Mouse (Mus musculus): Measurements from ENCODE around the gene Nfam1.
"Not testable (repeated sequence)": the region's sequence is repeated elsewhere in the genome, so short reads cannot be mapped to it uniquely, and the experiment has no call there.

Nfam1 gene

GRCm38 (mm10) chr15:83032981-83033541 lies at the start of gene Nfam1:
TSS of gene Nfam1 (minus strand) at chr15:83033306.
- in situ Hi-C loops (cut with MboI, MseI), result no loop called here

DNA sequence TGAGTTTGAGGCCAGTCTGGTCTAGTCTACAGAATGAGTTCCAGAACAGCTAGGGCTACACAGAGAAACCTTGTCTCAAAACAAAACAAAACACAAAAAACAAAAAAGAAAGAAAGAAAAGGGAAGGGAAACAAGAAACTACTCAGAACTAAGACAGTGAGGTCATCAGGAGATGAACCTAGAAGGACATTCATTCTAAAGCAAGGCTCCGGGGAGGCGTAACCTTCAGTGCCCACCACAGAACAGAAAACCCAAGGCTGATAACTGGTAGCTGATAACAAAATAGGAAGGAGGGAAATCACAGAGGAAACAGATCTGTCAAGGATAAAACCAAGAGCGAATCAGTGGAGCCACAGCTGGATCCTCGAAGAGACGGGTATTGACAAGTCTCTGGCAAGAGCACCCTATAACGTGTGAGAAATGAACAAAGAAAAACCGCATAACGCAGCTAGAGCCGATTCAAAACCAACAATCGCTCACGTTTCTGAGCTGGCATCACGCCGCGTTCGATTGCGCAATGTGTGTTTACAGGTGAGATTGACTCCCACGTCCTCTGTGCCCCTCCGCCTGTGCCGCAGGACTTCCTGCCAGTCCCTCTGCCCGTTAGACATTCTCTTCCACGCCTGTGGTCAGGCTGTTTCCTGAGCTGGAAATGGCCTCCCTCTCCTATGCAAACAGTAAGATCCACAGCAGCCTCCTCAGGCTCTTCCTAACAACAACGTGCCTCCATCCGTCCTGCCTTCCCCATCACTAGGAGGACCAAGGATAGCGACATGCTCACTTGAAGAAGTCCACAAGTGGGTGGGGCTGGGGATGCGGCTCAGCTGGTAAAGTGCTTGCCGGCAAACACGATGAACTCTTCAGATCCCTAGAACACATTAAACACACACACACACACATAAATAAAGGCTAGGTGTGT lies 42.8 kb upstream of the Nfam1 start:
- in situ Hi-C loops (cut with MboI, MseI), result loop anchor here in 1 of 2 experiments (10.0 kb wide), 1 partner anchor 811 kb away; no protein-coding TSS in a partner anchor

DNA sequence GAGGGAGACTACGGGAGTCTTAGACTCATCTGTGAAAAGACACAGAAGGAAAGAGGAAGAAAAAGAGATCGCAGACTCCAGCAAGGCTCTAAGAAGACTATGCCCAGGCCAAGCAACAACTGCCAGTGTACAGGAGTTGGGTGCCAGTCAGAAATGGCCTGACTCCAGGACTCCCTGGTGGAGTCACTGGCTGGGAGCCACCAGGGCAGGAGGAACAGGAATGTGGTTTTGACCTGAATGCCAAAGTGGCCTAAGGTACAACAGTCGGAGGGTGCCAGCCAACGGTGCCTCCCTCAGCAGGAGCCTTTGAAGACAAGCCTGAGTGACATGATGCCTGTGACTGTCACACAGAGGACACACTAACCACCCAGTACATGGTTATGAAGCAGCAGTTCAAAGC lies 41.1 kb upstream of the Nfam1 start:
- in situ Hi-C loops (cut with MboI, MseI), result loop anchor here in 1 of 2 experiments (5.0 to 10.0 kb wide), 2 partner anchors 262 to 809 kb away; no protein-coding TSS in a partner anchor

DNA sequence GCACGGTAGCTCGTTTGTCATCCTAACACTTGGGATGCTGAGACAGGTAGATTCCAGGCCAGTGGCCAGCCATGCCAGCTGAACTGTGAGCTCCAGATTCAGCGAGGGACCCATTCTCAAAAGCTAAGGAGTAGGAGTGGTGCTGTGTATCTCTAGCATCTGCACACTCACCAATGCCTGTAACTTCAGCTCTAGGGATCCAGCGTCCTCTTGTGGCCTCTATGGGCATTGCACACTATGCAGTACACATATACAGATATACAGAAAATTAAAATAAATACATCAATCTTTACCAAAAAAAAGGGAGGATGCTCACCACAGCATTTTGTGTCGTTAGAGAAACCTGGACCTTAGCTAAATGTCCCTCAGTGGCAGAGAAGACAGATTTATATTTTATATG lies 38.6 kb upstream of the Nfam1 start:
- in situ Hi-C loops (cut with MboI, MseI), result loop anchor here in 1 of 2 experiments (5.0 to 10.0 kb wide), 2 partner anchors 259 to 807 kb away; no protein-coding TSS in a partner anchor

DNA sequence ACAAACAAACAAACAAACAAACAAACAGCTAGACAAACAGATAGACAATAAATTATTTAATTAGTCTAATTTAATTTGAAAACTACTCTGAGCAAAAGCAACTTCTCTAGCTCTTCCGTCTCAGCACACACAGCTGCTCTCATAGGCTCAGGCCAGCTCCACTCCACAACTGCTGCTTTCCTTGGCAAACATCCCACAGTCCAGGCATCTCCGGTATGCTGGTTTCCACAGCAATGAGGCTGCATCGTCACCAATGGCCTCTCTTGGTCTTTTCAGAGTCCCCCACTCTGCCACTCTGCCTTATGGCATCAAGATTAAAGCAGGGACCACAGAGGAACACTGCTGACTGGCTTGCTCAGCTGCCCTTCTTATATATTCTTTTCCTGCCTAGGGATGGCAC lies 37.8 kb upstream of the Nfam1 start:
- in situ Hi-C loops (cut with MboI, MseI), result loop anchor here in 1 of 2 experiments (5.0 to 10.0 kb wide), 2 partner anchors 259 to 806 kb away; no protein-coding TSS in a partner anchor

- in situ Hi-C loops (cut with MboI, MseI), result no loop called here
Measured at GRCm38 (mm10) chr15:83068270-83068669, 35.2 kb upstream of the Nfam1 start.

DNA sequence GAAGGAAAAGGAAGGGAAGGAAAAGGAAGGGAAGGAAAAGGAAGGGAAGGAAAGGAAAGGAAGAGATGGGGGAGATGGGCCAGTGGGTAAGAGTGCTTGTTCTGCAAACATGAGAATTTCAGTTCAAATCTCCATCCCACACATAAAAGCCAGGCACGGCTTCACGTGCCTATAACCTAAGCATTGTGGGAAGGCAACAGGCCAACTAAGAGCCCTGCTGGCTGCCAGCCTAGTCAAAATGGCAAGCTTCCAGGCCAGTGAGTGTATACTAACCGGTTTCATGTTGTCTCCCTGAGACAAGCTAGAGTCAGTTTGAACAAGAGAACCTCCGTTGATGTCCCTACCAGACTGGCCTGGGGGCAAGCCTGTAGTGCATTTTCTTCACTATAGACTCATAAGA lies 32.4 kb upstream of the Nfam1 start:
- in situ Hi-C loops (cut with MboI, MseI), result no loop called here

GRCm38 (mm10) chr15:83062582-83062981 lies 29.5 kb upstream of the Nfam1 start:
- in situ Hi-C loops (cut with MboI, MseI), result not testable (repeated sequence)

DNA sequence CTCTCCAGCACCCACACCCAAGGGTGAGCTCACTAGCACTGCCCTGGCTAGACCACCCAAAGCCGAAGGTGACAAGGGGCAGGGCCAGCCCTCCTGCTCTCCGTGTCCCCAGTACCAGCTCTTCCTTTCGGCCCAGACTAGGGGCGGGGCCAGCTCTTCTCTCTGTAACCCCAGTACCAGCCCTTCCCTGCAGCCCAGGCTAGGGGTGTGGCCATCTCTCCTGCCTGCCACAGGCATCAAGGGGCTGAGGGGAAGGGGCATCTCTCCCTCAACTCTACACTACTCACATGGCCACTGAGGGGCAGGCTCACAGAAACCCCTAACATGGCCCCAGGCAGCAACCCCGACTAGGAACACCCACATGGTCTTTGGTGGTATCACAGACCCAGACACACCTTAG lies 28.6 kb upstream of the Nfam1 start:
- in situ Hi-C loops (cut with MboI, MseI), result no loop called here

- in situ Hi-C loops (cut with MboI, MseI), result no loop called here
Measured at GRCm38 (mm10) chr15:83059233-83059660, 26.1 kb upstream of the Nfam1 start.

DNA sequence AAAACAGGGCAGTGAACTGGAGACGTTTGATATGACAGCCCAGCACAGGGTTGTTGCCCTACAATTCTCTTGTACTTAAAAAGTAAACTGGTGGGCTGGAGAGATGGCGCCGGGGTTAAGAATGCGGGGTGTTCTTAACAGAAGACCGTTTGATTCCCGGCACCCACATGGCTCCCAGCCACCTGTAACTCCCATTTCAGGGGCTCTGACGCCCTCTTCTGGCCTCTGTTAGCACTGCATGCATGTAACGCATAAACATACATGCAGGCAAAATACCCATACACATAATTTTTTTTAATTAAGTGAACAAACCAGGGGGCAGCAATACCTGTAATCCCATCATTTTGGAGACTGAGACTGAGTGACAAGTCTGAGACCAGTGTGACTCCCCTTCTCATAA lies 24.4 kb upstream of the Nfam1 start:
- in situ Hi-C loops (cut with MboI, MseI), result no loop called here

- in situ Hi-C loops (cut with MboI, MseI), result no loop called here
Measured at GRCm38 (mm10) chr15:83056378-83057083, 23.4 kb upstream of the Nfam1 start.

- in situ Hi-C loops (cut with MboI, MseI), result no loop called here
Measured at GRCm38 (mm10) chr15:83055569-83055968, 22.5 kb upstream of the Nfam1 start.

- in situ Hi-C loops (cut with MboI, MseI), result no loop called here
Measured at GRCm38 (mm10) chr15:83053261-83053660, 20.2 kb upstream of the Nfam1 start.

GRCm38 (mm10) chr15:83052341-83053104 lies 19.4 kb upstream of the Nfam1 start:
- in situ Hi-C loops (cut with MboI, MseI), result no loop called here

GRCm38 (mm10) chr15:83046730-83047129 lies 13.6 kb upstream of the Nfam1 start:
- in situ Hi-C loops (cut with MboI, MseI), result no loop called here

DNA sequence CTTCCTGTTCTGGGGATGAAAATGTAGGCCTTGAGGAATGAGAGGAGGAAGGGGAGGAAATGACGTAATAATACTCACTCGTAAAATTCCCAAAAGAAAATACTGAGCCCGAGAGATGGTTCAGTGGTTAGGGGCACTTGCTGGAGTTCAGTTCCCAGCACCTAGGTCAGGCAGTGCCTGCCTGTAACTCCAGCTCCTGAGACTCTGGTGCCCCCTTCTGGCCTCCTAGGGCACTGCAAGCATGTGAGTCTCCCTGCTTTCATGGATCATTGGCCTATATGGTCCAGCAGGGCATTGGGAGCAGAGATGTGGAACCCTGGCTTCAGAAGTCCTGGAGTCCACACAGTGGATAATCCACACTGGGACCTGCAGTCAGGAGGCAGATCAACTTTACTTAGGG lies 13.2 kb upstream of the Nfam1 start:
- in situ Hi-C loops (cut with MboI, MseI), result no loop called here

GRCm38 (mm10) chr15:83045565-83045964 lies 12.5 kb upstream of the Nfam1 start:
- in situ Hi-C loops (cut with MboI, MseI), result not testable (repeated sequence)

GRCm38 (mm10) chr15:83043362-83043708 lies 10.2 kb upstream of the Nfam1 start:
- in situ Hi-C loops (cut with MboI, MseI), result loop anchor here (5.0 kb wide), 3 partner anchors 136 to 241 kb away; no protein-coding TSS in a partner anchor

GRCm38 (mm10) chr15:83042655-83043361 lies 9.7 kb upstream of the Nfam1 start:
- in situ Hi-C loops (cut with MboI, MseI), result loop anchor here (5.0 kb wide), 3 partner anchors 136 to 241 kb away; no protein-coding TSS in a partner anchor

Data from T-helper 17 cell (primary cell).